Mouse (Mus musculus) kidney, adult 2 months (tissue): ENCODE results near the gene Tm9sf2.

ENCODE experiments used
- CTCF ChIP-seq: fragments of 200-500 bp; conservative IDR thresholded peaks from 2 replicates; pipeline ENCODE4 v1.5.1; 2011; ENCODE audit warnings: low read depth, mild to moderate bottlenecking, control low read depth, low read length, moderate library complexity, mixed read lengths; ENCODE audit not compliant: insufficient read depth, insufficient read length
- POLR2A ChIP-seq: fragments of 200-500 bp; IDR thresholded peaks from one replicate; pipeline ENCODE4 v1.6.1; 2011; ENCODE audit warnings: low read depth, low read length, control low read depth

- TF ChIP-seq CTCF: no peak
- no peak for TF ChIP-seq POLR2A
Observed at GRCm38 (mm10) chr14:122116200-122116599, 9.4 kb downstream of the Tm9sf2 start.
